Mouse (Mus musculus) liver, postnatal 0 days (tissue): ENCODE measurements at regions not wholly inside any gene's neighbourhood (a gene's known extent, or its start where the extent isn't known, plus 50 kb on each side); places are given as distances from the start of the nearest gene placed in this dataset.

Experiments used
- ATAC-seq: fragments of 200-750 bp; cut with Nextera tagmentation; 2 replicates; pipeline ENCODE4 v1.8.0; 2017; ENCODE audit warnings: mild to moderate bottlenecking, moderate library complexity
- DNase-seq: peaks from one replicate; pipeline ENCODE4 v3.0.0-alpha.2; 2016
- H3K27ac ChIP-seq: fragments of 300-500 bp; sonication (generic); 2 replicates; pipeline ENCODE4 v1.5.1; 2014; ENCODE audit warnings: antibody characterized with exemption, moderate library complexity, mild to moderate bottlenecking, low read depth
- H3K27me3 ChIP-seq: fragments of 300-500 bp; sonication (generic); 2 replicates; pipeline ENCODE4 v1.6.1; 2014; ENCODE audit warnings: low read length, control low read depth, mixed read lengths; ENCODE audit not compliant: insufficient read depth
- H3K36me3 ChIP-seq: fragments of 300-500 bp; sonication (generic); replicated peaks from 2 replicates; pipeline ENCODE4 v1.6.1; 2014; ENCODE audit warnings: mild to moderate bottlenecking, control low read depth, low read length, moderate library complexity, mixed read lengths; ENCODE audit not compliant: insufficient read depth
- H3K4me1 ChIP-seq: fragments of 300-500 bp; sonication (generic); 2 replicates; pipeline ENCODE4 v1.6.1; 2014; ENCODE audit warnings: antibody characterized with exemption, mild to moderate bottlenecking, control low read depth; ENCODE audit not compliant: insufficient read depth
- H3K4me2 ChIP-seq: fragments of 300-500 bp; sonication (generic); 2 replicates; pipeline ENCODE4 v1.6.1; 2014; ENCODE audit warnings: low read depth, mild to moderate bottlenecking, low read length, moderate library complexity, mixed read lengths
- H3K4me3 ChIP-seq: fragments of 300-500 bp; sonication (generic); 2 replicates; pipeline ENCODE4 v1.5.1; 2014; ENCODE audit warnings: low read depth, low read length
- H3K9ac ChIP-seq: fragments of 300-500 bp; sonication (generic); replicated peaks from 2 replicates; pipeline ENCODE4 v1.6.1; 2014; ENCODE audit warnings: mild to moderate bottlenecking, moderate library complexity
- H3K9me3 ChIP-seq: fragments of 300-500 bp; sonication (generic); 2 replicates; pipeline ENCODE4 v1.6.1; 2016; ENCODE audit warnings: mild to moderate bottlenecking, control low read depth, low read length, mixed read lengths
- CTCF ChIP-seq: sonication (generic); IDR thresholded peaks from 2 replicates; pipeline ENCODE4 v1.5.1; 2016; ENCODE audit warnings: antibody characterized with exemption, low read depth
- EP300 ChIP-seq: IDR thresholded peaks from 2 replicates; pipeline ENCODE4 v1.6.1; 2016; ENCODE audit warnings: antibody characterized with exemption, low read depth, mild to moderate bottlenecking
- WGBS: fragments of 180-500 bp; shearing (Covaris S2); extraction: QIAGEN DNeasy Blood & Tissue Kit; methylation state at CpG from one replicate; pipeline ENCODE4 v1.1.7; 2014; ENCODE audit not compliant: insufficient replicate concordance; 5-methylcytosine and 5-hydroxymethylcytosine counted together

DNA sequence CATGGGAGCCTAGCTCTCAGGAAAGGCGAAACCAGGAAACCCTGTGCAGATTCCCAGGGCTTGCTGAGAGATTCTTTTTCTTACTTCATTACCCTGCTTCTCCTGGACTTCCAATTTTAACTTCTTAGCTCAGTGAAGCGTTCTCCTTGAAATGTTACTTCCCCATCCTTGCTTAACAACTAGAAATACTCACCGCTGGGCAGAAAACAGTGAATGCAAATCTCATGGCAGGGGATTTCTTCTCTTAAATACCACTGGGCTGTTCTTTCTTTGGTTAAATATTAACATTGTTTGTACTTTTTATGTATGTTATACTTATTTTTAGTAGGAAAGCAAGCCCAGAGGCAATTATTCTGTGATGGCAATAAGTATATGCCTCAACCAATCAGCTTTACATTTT is 151.0 kb upstream of the Gdf10 start:
- no peaks in the 10 kb centered on the region for H3K9me3 ChIP-seq
- TF ChIP-seq CTCF (no peak), EP300 (no peak)
- WGBS = 73% methylated on average over 3 of the region's 3 CpGs

DNA sequence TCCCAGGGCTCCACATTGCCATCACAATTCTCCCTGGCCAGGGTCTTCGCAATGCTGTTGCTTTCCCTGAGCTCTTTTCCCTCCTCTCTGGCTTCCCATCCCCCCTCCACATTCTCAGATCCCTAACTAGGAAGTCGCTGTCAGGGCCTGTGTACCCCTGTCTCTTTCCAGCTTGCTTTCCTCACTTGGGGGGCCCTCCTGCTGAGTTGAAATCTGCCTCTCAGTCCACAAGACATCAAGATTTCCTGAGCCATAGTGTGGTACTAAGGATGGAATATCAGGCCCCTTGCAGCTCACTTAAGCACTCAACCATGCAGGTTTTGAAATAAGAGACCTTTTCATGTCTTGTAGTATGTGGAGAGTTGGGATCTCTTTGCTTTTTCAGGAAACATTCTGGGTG is 133.8 kb upstream of the Gdf10 start:
- TF ChIP-seq CTCF (no peak), EP300 (no peak)
- Histone ChIP-seq H3K9me3 (no peaks in the 10 kb centered on the region), H3K27me3 (no peaks in the 10 kb centered on the region), H3K36me3 (no peaks in the 10 kb centered on the region), H3K4me1 (no peaks in the 10 kb centered on the region), H3K4me3 (no peak overlapping the region), H3K4me2 (no peak overlapping the region), H3K27ac (no peak overlapping the region), H3K9ac (no peak overlapping the region)
- ATAC-seq = no peak
- no peak for DNase-seq
- WGBS = 41% methylated on average over 2 of the region's 2 CpGs

More for the DNA sequence above, 151.0 kb upstream of the Gdf10 start:
- H3K4me3 ChIP-seq = no peak overlapping the region
- no peak overlapping the region for H3K4me2 ChIP-seq
- ATAC-seq (no peak), DNase-seq (no peak)
- no peaks in the 10 kb centered on the region for H3K36me3 ChIP-seq
- H3K27me3 ChIP-seq = no peaks in the 10 kb centered on the region
- H3K27ac ChIP-seq = no peak overlapping the region
- H3K4me1 ChIP-seq = no peaks in the 10 kb centered on the region
- H3K9ac ChIP-seq = no peak overlapping the region

DNA sequence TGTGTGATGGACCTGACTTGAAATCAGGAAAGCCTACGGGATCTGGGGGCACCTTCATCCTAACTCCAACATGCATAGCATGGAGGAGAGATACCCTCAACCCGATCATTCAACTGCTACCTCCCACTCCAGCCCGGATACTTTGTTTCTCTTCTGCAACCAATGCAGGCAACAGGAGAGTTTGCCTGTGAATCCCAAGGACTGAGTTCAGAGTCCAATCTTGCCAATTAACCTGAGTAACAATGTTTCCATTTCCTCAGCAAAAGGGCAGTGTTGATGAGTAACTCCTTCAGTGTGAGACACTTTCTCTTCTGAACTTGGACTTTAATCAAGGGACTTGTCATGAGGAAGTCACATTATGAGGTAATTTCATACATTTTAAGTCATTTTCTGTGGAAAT is 129.1 kb upstream of the Gdf10 start:
- H3K9me3 ChIP-seq = no peaks in the 10 kb centered on the region
- H3K27ac ChIP-seq = no peak overlapping the region
- H3K27me3 ChIP-seq = no peaks in the 10 kb centered on the region
- no peak overlapping the region for H3K9ac ChIP-seq
- no peak overlapping the region for H3K4me2 ChIP-seq
- WGBS = 70% methylated on average over 3 of the region's 3 CpGs
- no peaks in the 10 kb centered on the region for H3K4me1 ChIP-seq
- DNase-seq (no peak), ATAC-seq (no peak)
- no peaks in the 10 kb centered on the region for H3K36me3 ChIP-seq
- H3K4me3 ChIP-seq = no peak overlapping the region
- TF ChIP-seq CTCF (no peak), EP300 (no peak)

DNA sequence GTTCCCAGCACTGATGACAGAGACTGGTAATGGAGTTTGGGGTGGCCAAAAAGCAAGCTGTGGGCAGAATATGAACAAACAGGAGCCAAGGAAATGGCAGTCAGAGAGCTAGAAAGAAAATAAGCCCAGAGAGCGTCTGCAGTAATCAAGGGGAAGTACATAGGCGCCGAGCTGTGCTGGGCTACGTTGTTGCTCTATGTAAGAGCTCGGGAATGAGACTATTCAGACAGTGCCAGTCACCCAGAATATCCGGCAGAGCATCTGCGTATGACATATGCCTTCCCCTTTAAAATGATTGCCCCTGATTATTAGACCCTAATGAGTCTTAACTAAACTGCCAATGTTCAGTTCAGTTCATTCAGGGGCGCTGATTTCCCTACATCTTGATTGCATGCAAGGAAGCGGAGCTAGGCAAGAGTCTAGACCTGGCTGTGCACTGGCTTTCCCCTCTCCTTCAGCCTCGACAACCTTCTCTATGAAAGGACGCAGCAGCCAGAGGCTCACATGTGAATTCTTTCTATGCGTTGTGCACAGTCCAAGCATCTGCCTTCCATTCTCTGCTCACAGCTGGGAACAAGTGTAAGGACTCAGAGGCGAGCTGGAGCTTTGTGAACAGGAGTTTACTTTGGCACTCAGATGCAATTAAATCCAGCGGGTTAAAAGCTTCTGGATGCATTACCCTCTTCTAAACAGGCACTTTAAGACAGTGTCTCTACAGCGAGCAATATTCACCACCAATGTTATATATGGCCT is 125.7 kb upstream of the Gdf10 start:
- DNase-seq = no peak
- TF ChIP-seq CTCF (no peak), EP300 (no peak)
- Histone ChIP-seq H3K4me3 (no peak overlapping the region), H3K9ac (no peak overlapping the region), H3K9me3 (no peaks in the 10 kb centered on the region), H3K36me3 (no peaks in the 10 kb centered on the region), H3K27me3 (no peaks in the 10 kb centered on the region), H3K4me1 (no peaks in the 10 kb centered on the region), H3K4me2 (no peak overlapping the region), H3K27ac (no peak overlapping the region)
- WGBS = 66% methylated on average over 15 of the region's 15 CpGs
- no peak for ATAC-seq

DNA sequence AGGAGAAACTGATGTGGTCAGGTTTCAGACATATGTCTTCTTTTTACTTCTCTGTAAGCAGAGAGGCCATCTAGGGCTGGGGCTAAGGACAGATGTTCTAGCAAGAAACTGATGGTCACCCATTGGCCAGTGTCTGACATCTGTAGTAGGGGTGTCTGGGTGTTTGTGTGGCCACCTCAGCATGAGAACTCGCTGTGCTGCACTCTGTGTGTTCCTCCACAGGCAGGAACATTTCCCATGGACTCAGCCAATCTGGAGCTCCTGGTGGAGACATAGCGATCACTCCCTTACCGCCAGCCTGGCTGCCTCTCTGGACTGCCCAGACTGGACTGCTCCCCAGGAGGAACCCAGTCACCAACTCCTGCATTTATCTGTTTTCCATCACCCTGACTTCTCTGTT is 119.1 kb upstream of the Gdf10 start:
- Histone ChIP-seq H3K36me3 (no peaks in the 10 kb centered on the region), H3K9ac (no peak overlapping the region), H3K4me3 (no peak overlapping the region), H3K9me3 (no peaks in the 10 kb centered on the region), H3K27ac (no peak overlapping the region), H3K4me1 (peaks cover 2% of the 10 kb centered on the region; the same call in 1 of the 2 replicates), H3K4me2 (no peak overlapping the region), H3K27me3 (no peaks in the 10 kb centered on the region)
- no peak for DNase-seq
- TF ChIP-seq EP300 (no peak), CTCF (no peak)
- WGBS = 78% methylated on average over 3 of the region's 3 CpGs
- ATAC-seq = no peak

DNA sequence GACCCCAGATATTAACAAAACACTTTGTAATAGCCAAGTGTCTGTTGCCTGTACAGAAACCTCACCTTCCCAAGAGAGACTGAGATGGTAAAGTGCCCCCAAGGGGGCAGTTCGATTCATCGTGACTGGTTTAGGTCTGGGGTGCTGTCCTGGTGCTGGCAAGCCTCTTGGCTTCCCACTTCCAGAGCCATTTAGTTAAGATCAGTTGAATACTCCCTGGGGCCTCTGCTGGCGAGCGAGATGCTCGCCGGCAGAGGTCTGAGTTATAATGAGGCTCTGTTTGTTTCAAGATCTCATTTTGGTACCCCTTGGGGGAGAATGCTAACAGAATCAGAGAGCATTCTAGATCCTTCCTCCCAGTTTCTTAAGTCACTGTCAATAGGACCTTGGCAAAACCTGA is 118.7 kb upstream of the Gdf10 start:
- no peak overlapping the region for H3K9ac ChIP-seq
- H3K27me3 ChIP-seq = no peaks in the 10 kb centered on the region
- no peak overlapping the region for H3K4me3 ChIP-seq
- H3K9me3 ChIP-seq = no peaks in the 10 kb centered on the region
- no peaks in the 10 kb centered on the region for H3K36me3 ChIP-seq
- peaks cover 4% of the 10 kb centered on the region; the same call in 1 of the 2 replicates for H3K4me1 ChIP-seq
- DNase-seq = no peak
- TF ChIP-seq EP300 (no peak), CTCF (no peak)
- H3K27ac ChIP-seq = no peak overlapping the region
- 68% methylated on average over 6 of the region's 6 CpGs for WGBS
- no peak overlapping the region for H3K4me2 ChIP-seq
- no peak for ATAC-seq
